Mouse (Mus musculus) ovary, postnatal 14 days (tissue): ENCODE data around the gene P2ry14.

Experiments used
- DNase-seq: peaks from one replicate; pipeline ENCODE4 v3.0.0; 2022; ENCODE audit warnings: low spot score

The P2ry14 gene

DNA sequence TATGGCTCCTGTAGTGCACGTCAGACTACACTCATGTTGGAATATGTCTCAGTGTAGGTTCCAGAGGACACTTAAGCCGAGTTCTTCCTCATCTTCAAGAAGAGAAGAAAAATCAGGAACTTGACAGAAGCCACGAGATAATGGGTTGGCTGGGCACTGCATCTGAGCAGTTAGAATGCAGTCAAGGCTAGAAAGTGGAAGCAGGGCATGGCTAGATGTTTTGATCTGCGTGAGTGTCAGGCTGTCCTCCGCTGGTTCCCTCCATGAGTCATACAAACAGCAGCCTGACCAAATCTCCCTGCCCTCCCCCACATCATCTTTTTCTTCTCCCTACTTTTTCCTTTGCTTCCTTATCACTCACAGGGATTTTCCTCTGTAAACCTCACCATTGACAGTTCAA, at the start of gene P2ry14:
Gene P2ry14 (minus strand): TSS at position 195 of the 400 bp plus-strand sequence.
- no peak for DNase-seq

- no peak for DNase-seq
Measured at GRCm38 (mm10) chr3:59197329-59197948, 44.0 kb upstream of the P2ry14 start.

GRCm38 (mm10) chr3:59194938-59195337, 41.5 kb upstream of the P2ry14 start, which contains the start of gene Gpr87:
Gene Gpr87, minus strand, starts transcription at chr3:59195104.
- no peak for DNase-seq

DNA sequence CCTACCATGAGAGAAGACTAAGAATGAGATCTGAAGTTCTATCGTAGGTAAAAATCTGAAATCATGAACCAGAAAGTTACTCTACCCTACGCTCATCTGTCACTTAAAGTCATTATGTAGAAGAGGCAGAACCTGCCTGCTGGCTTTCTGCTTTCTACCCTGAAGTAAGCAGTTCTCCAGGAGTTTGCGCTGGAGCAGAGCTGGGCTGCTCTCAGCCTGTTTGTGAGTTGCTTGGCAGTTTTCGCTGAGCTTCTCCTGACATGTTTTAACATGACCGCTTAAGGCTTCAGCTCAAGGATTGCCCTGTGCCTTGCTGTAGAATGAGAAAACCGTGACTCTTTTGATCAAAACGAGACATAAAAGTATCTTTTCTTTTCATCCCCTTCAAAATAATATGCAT, 40.7 kb upstream of the P2ry14 start:
- no peak for DNase-seq

DNA sequence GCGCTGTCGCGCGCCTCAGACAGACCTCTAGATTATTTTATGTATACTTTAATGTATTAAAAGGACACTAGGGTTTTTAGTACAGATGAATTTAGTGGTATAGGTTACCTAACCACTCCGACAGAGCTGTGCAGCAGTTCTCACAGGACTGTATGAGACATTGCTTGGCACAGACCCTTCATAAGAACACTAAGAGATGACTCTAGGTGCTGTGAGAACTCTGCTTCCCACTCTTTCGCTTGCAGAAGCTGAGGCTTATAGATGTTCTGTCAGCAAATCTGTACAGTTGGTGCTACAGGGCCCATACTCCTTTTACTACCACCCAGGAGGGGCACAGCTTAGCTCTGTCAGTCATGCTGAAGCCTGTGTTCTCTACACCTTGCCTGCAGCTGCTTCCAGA, 38.3 kb upstream of the P2ry14 start:
- no peak for DNase-seq

- no peak for DNase-seq
Measured at GRCm38 (mm10) chr3:59187336-59187735, 33.9 kb upstream of the P2ry14 start.

DNA sequence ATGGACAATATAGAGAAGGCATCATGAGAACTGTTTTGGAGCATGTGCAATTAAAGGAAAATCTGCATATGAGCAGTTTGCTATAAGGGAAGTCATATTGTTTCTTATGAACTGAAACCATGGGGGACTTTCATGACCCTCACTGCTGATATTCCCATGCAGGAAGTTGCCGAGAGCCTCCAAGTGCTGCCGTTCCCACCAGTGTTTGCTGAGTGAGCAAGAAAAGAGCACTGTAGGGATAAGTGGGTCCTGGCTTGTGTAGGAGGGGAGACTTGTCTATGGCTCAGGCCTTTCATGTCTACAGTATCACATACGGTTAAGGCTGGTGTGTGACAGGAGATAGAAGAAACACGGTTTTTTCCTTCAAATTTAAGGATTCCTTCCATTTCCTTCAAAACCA, 32.2 kb upstream of the P2ry14 start:
- no peak for DNase-seq

GRCm38 (mm10) chr3:59182129-59182528, 28.7 kb upstream of the P2ry14 start:
- DNase-seq = no peak

GRCm38 (mm10) chr3:59181134-59181533, 27.7 kb upstream of the P2ry14 start:
- DNase-seq = no peak

GRCm38 (mm10) chr3:59176871-59177270, 23.5 kb upstream of the P2ry14 start:
- no peak for DNase-seq

GRCm38 (mm10) chr3:59175234-59175633, 21.8 kb upstream of the P2ry14 start:
- DNase-seq = peak; percentile 43

DNA sequence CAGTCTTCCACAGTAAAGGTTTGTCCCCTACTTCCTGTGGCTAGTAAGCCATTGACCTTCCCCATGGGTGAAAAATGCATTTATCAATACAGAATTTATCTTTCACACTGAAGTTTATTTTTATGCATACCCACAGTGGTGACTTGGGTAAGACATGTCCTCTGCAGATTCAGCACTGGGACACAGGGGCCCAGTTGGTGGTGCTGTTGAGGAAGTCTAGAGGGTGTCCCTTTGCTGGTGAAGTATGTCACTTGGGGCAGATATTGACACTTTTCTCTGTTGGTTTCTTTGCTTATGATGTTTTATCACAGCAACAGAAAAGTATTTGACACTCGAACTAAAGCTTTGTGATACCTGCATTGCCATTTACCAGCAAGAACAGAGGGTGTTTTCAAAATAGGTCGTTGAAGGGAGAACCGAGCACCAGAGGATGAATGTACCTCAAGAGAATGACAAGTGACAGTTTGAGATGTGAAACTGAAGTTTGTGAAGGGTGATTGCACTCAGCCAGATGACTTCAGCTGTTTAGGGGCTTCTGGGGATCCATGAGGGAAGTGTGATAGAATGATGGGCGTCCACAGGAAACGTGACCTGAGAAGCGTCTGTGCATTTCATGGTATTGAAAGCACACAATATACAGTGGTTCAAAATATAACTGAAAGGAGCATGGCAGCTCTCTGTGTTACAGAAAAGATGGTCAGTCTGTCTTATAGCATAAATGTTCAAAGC, 21.2 kb upstream of the P2ry14 start:
- DNase-seq = no peak

DNA sequence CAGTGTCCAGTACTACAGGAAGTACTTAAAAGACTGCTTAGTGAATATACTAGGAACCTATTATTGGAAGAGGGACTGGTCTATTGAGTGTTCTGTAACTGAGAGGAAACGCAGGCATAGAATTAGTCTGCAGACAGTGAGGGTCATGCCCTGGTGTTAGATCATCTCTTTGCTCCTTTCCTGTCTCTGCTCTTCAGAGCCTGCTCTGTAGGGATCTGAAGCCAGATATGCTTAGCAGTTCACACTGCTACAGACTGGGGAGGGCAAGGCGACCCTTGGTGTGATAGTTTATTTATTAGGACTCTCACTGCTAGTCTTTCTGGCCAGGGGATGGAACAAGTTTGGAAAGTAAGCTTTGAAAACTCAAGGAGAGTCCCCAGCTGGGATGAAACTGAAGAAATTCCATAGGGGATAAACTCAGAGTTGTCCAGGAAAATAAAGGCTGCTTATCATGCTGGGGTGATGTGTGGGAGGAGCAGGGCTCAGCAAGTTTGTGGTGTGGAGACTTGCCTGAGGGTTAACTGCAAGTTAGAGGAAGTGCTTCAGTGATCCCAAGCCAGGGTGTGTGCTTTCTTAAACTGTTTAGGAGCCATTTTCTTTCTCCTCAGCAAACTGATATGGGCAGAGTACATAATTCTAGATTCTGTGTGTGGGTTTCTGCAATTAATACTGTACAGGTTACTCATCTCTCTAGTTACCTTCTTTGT, 16.7 kb upstream of the P2ry14 start:
- peak; percentile 7 for DNase-seq

GRCm38 (mm10) chr3:59169215-59169614, 15.8 kb upstream of the P2ry14 start:
- DNase-seq = no peak

DNA sequence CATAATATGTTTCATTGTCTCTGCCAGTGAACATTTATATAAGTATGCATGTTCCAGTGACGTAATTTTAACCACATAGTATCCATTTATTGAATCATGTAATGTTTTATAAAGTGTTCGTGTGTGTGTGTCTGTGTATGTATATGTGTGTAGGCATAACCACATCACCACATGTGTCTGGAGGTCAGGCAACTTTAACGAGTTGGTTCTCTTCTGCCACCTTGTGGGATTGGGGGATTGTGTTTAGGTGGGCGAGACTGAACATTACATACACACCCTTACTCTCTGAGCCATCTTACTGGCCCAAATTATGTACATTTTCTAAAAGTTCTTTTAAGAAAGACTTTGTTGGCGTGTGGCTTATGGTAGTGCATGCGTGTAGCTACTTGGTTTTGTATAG, 15.1 kb upstream of the P2ry14 start:
- DNase-seq = no peak

DNA sequence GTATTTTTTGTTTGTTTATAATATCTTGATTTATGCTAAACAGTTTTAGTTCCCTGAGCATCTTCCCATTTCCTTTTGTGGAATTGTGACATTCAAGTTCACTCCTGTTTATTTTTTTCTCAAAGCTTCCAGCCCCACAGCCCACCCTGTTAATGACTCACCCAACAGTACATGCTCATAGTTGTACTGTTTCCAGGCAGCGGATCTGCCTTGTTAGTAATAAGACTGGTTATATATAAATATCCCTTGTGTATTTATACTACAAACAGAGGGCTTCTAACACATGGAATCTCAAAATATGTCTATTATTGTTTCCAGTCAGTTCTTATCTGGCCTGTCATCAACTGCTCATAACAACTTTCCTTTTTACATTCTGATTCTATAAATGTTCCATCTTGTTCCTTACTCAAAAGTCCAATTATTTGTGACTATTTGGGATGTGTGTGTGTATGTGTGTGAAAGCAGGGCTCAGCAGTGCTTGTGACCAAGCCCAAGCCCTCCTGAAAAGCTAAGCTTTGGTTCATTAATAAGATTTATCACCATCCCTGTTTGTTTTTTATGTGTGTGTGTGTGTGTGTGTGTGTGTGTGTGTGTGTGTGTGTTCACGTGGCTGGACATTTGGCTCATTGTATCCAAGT, 14.1 kb upstream of the P2ry14 start:
- no peak for DNase-seq

DNA sequence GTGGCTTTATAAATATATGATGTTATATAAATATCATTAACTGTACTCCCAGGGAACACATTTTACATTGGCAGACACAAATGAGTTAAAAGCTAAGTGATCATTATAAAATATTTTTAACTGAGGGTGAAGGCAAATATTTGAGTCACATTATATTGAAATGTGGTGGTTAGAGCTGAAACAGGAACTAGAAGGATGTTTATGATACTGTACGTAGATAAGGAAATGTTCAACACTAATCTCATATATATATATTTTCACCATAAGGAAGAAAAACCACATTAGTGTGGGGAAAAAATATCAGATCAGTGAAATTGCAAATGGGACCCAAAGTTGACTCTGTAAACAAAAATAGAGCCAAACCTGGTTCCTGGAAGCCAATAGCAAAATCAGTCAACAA, 7.0 kb upstream of the P2ry14 start:
- no peak for DNase-seq

- no peak for DNase-seq
Measured at GRCm38 (mm10) chr3:59157048-59157447, 3.6 kb upstream of the P2ry14 start.

DNA sequence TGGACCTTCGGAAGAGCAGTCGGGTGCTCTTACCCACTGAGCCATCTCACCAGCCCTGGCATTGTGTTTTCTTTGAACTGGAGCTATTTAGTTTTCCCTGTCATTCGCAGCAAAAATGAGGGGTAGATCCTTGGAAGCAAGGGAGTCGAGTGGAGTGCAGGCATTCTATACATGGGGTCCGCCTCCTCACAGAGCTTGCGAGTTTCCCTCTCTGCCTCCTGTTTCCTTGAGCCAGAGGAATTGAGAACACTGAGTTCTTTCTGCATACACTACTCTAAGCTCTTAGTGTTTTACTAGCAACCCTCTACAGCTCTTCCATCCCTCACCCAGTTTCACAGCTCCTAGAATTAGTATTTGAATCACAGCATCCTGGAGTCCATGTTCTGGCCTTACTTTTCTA, 2.0 kb upstream of the P2ry14 start:
- no peak for DNase-seq

DNA sequence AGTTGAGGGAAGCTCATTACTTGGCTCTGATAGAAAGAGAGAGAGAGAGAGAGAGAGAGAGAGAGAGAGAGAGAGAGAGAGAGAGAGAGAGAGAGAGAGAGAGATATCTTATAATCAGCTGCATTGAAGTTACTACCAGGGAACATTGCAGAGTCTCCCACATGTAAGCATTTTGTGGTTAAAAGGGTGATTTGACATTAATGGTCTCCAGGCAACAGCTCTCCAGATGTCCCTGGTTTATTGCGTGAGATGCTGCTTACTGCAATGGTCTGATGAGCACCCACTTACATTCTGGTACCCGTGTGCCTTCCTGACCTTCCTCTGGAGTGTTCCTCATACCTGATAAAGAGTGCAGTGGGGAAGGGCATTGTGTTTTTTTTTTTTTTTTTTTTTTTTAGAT, 1.5 kb upstream of the P2ry14 start:
- DNase-seq = no peak

DNA sequence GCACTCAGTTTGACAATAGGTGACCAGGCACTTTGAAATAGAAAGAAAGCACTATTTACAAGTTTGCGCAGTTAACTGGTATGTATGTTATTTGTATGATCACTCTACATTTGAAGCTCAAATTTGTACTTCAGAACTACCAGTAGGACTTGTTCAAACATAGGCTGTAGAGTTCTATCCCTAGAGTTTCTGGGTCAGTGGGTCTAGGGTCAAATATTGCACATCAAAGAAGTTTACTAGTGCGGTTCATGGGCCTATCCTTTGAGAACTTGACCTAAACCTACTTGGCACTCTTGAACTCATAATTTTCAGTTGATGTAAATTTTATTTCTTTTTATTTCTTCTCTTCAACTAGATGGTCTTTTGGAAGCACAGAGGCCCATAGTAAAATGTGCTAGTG, 2.8 kb downstream of the P2ry14 start:
- no peak for DNase-seq

DNA sequence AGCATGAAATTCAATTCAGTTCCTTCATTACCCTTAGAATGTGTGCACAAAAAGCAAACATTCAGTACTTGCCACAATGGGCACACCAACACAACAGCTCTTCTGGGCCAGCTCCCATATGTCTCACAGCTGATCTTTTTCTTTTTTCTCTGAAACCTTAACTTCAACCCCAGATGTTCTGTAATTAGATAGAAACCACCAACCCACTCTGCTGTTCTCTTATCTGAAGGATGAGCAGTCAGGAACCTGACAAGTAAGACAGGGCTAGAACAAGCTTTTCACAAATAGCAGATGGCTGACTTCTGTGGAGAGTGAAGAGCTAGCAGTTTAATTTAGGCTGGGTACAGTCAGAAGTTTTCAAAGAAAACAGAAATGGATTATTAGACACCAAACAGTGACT, 3.8 kb downstream of the P2ry14 start:
- DNase-seq = no peak

- DNase-seq = no peak
Measured at GRCm38 (mm10) chr3:59145194-59145593, 8.2 kb downstream of the P2ry14 start.
